In the genomic region with DNA sequence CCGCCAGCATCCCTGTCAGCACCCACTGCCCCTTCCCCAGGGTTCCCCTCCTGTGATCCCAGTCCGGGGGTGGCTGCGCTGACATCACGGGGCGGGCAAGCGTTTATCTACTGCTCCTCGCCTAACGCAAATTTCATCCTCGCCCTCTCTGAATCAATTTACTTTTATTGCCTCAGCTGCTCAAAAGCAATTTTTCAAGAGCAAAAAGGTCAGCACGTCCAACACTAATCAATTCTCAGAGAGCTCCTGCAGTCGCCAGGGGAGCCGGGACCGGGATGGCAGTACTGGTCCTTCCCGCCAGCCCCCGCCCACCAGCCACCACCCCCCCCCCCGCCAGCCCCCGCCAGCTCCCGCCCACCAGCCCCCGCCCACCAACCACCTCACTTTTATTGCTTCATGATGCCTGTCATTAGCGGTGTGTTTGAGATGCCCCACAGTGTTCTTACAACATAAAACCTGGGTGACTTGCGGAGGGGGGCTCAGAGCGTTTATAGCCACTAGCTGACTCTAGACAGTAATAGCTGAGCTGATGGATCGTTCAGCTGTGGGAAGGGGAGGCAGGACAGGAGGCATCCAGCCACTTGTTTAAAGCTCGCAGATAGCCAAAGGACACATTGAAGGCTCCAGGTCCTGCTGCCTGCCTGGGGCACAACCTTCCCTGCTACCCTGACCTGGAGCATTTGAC, we compare ENCODE assay signal across 11 mouse cellular contexts. TPM values are rescaled to one million over a fixed set of nuclear protein-coding genes. Genes with fewer than 3 reads are reported as not detected.
A peak's percentile ranks its signal among the peaks of the same experiment; 100 is the strongest.
DNase-seq lines count a peak whose midpoint lies in the region; ATAC-seq and TF ChIP-seq lines count a peak whose summit lies in the region.
"Had no signal": no experiment of that assay in that cellular context is flagged by ENCODE, and none has a peak within 500 bp of the region (broad histone marks: within the 10 kb centered on the region; RNA-seq: fewer than 3 reads in every experiment).

No protein-coding gene starts in this region.

- no peak for ATAC-seq in kidney, postnatal 0 days (replicated peaks; ENCODE audit: low FRiP score, low read depth)
- ATAC-seq in forebrain, embryonic 13.5 days, result no peak
- no peak for ATAC-seq in intestine, postnatal 0 days
- ATAC-seq in neural tube, embryonic 13.5 days (ENCODE audit: low read depth), result peak; percentile 66
- no peak for ATAC-seq in megakaryocyte, adult 5-6 weeks (ENCODE audit: poor library complexity, severe bottlenecking)

- TF ChIP-seq CTCF in kidney, postnatal 0 days (IDR thresholded peaks at IDR 0.05; ENCODE audit: low read depth), result no peak
- TF ChIP-seq CTCF in intestine, postnatal 0 days (IDR thresholded peaks at IDR 0.05; ENCODE audit: low read depth), result no peak

- no peak overlapping the region for H3K27ac ChIP-seq in kidney, postnatal 0 days
- H3K27ac ChIP-seq in forebrain, embryonic 13.5 days, result no peak overlapping the region
- no peak overlapping the region for H3K27ac ChIP-seq in intestine, postnatal 0 days (ENCODE audit: low read depth, low read length)
- peak overlapping the region; percentile 85 for H3K27ac ChIP-seq in neural tube, embryonic 13.5 days (replicated peaks)
- H3K27ac ChIP-seq: macrophage had no signal

- peak; percentile 50 for DNase-seq in kidney, postnatal 0 days (ENCODE audit: low spot score)
- DNase-seq in kidney, adult 8-10 months, result no peak
- DNase-seq in frontal cortex, adult 2 months (ENCODE audit: extremely low spot score in 1 of 2, low spot score in 1 of 2), result no peak
- DNase-seq in thymus, postnatal 25 days, result no peak
- DNase-seq: kidney, postnatal 4 days; right cerebral cortex, postnatal 4 days had no signal

- no peaks in the 10 kb centered on the region for H3K27me3 ChIP-seq in kidney, postnatal 0 days (ENCODE audit: insufficient read depth, low read length)
- H3K27me3 ChIP-seq in forebrain, embryonic 13.5 days, result no peaks in the 10 kb centered on the region
- no peaks in the 10 kb centered on the region for H3K27me3 ChIP-seq in intestine, postnatal 0 days (replicated peaks; ENCODE audit: control insufficient read depth, insufficient read depth, low read length)
- H3K27me3 ChIP-seq in neural tube, embryonic 13.5 days, result peaks cover 13% of the 10 kb centered on the region; the same call in 1 of the 2 replicates

- no peak overlapping the region for H3K4me3 ChIP-seq in kidney, postnatal 0 days (replicated peaks; ENCODE audit: low read depth, low read length)
- H3K4me3 ChIP-seq in forebrain, embryonic 13.5 days, result no peak overlapping the region
- no peak overlapping the region for H3K4me3 ChIP-seq in intestine, postnatal 0 days (ENCODE audit: low read depth, low read length)
- H3K4me3 ChIP-seq in neural tube, embryonic 13.5 days, result peak overlapping the region; percentile 12

- H3K9ac ChIP-seq in kidney, postnatal 0 days (ENCODE audit: low read depth, low read length), result no peak overlapping the region
- no peak overlapping the region; the same call in none of the 2 replicates for H3K9ac ChIP-seq in forebrain, embryonic 13.5 days
- H3K9ac ChIP-seq in intestine, postnatal 0 days (ENCODE audit: low read depth, low read length), result no peak overlapping the region
- H3K9ac ChIP-seq in neural tube, embryonic 13.5 days, result peak overlapping the region; percentile 58

- peak overlapping the region; percentile 10; the same call in 1 of the 2 replicates for H3K4me2 ChIP-seq in kidney, postnatal 0 days (ENCODE audit: low read length)
- H3K4me2 ChIP-seq in forebrain, embryonic 13.5 days, result peak overlapping the region; percentile 37
- H3K4me2 ChIP-seq in intestine, postnatal 0 days (replicated peaks; ENCODE audit: low read depth), result 0 out of 2 replicates have a peak overlapping the region, but pooled peaks have one; percentile 28
- H3K4me2 ChIP-seq in neural tube, embryonic 13.5 days, result peak overlapping the region; percentile 49

- H3K9me3 ChIP-seq in kidney, postnatal 0 days (replicated peaks; ENCODE audit: low read length), result no peaks in the 10 kb centered on the region
- no peaks in the 10 kb centered on the region for H3K9me3 ChIP-seq in forebrain, embryonic 13.5 days (replicated peaks)
- H3K9me3 ChIP-seq in intestine, postnatal 0 days (ENCODE audit: control insufficient read depth), result no peaks in the 10 kb centered on the region
- H3K9me3 ChIP-seq in neural tube, embryonic 13.5 days, result no peaks in the 10 kb centered on the region

- no peaks in the 10 kb centered on the region for H3K36me3 ChIP-seq in kidney, postnatal 0 days (ENCODE audit: insufficient read depth, low read length)
- H3K36me3 ChIP-seq in forebrain, embryonic 13.5 days (ENCODE audit: poor library complexity, severe bottlenecking), result no peaks in the 10 kb centered on the region
- H3K36me3 ChIP-seq in intestine, postnatal 0 days (ENCODE audit: control insufficient read depth, insufficient read depth), result no peaks in the 10 kb centered on the region
- no peaks in the 10 kb centered on the region for H3K36me3 ChIP-seq in neural tube, embryonic 13.5 days

- WGBS in kidney, postnatal 0 days, result 7% methylated on average over 24 of the region's 24 CpGs
- 25% methylated on average over 20 of the region's 24 CpGs for WGBS in forebrain, embryonic 13.5 days
- WGBS in intestine, postnatal 0 days, result 12% methylated on average over 24 of the region's 24 CpGs
- WGBS in neural tube, embryonic 13.5 days, result 5% methylated on average over 19 of the region's 24 CpGs

- peaks cover 41% of the 10 kb centered on the region for H3K4me1 ChIP-seq in kidney, postnatal 0 days (replicated peaks; ENCODE audit: insufficient read depth, low read length)
- H3K4me1 ChIP-seq in forebrain, embryonic 13.5 days, result peaks cover 54% of the 10 kb centered on the region
- H3K4me1 ChIP-seq in intestine, postnatal 0 days (replicated peaks; ENCODE audit: control insufficient read depth, insufficient read depth, low read length), result peaks cover 35% of the 10 kb centered on the region
- peaks cover 73% of the 10 kb centered on the region for H3K4me1 ChIP-seq in neural tube, embryonic 13.5 days (replicated peaks)

RNA-seq across cellular contexts. Expression of a gene that starts 44.2 kb away (rescaled TPM):
- polyA plus RNA-seq in kidney, postnatal 0 days (2015; fragmentation: Nextera tagmentation; extraction: Ambion mirVana), result 8.0 and 9.7 TPM in 2 replicates
- 10.2 and 11.5 TPM in 2 replicates for polyA plus RNA-seq in forebrain, embryonic 13.5 days (2015; fragmentation: Nextera tagmentation; extraction: Ambion mirVana)
- polyA plus RNA-seq in intestine, postnatal 0 days (2015; fragmentation: Nextera tagmentation; extraction: Ambion mirVana), result 6.5 and 7.6 TPM in 2 replicates
- 14.8 and 16.5 TPM in 2 replicates for polyA plus RNA-seq in neural tube, embryonic 13.5 days (2015; fragmentation: Nextera tagmentation; extraction: Ambion mirVana)
- 45.4 and 46.4 TPM in 2 replicates for polyA plus RNA-seq in frontal cortex, adult 2 months (2012; rRNA removed)
- 15.3 and 15.5 TPM in 2 replicates for total RNA-seq in megakaryocyte, adult 5-6 weeks (2015)
- total RNA-seq in megakaryocyte, adult 5-6 weeks (2017), result 18.0 and 18.4 TPM in 2 replicates
